ENCODE assay signal across 8 mouse cellular contexts in the genomic region with DNA sequence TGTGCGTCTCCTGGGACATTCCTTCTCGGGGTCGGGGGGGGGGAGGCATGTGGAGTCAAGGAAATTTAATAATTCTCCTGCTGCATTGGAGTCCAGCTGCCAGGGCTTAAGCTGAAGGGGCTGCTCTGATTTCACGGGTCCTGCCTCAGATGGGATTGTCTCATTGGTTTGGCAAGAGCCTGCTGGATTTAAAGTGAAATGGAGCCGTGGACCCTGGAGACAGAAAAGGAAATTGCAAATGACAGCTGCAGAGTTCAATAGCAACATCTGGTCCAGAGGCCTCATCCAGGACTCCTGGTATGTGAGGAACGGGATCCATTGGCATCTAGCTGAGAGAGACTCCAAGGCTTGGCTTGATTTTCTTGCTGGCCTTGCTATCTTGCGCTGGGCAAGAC.
DNase-seq lines count a peak whose midpoint lies in the region; ATAC-seq and TF ChIP-seq lines count a peak whose summit lies in the region.
"Had no signal": no experiment of that assay in that cellular context is flagged by ENCODE, and none has a peak within 500 bp of the region (broad histone marks: within the 10 kb centered on the region; RNA-seq: fewer than 3 reads in every experiment).

No protein-coding gene starts in this region.

- WGBS in midbrain, embryonic 11.5 days = 25% methylated on average over 7 of the region's 7 CpGs

- DNase-seq in heart, postnatal 25 days (ENCODE audit: low spot score) = peak; percentile 26
- DNase-seq in midbrain, embryonic 11.5 days (ENCODE audit: low spot score, missing footprints) = peak; percentile 92
- no peak for DNase-seq in cerebellum, adult 18-20 months
- DNase-seq in spleen, postnatal 14 days (ENCODE audit: low spot score in 2 of 2) = no peak
- no peak for DNase-seq in right cerebral cortex, postnatal 36 days (ENCODE audit: low spot score in 2 of 2)

- no peak overlapping the region for H3K4me2 ChIP-seq in midbrain, embryonic 11.5 days

- intact Hi-C loops in heart, postnatal 25 days (cut with DNase I) = loop anchor here (10.0 kb wide), 1 partner anchor 157 kb away; the partner anchor contains the start of genes Apaf1 and Ikbip

- H3K4me3 ChIP-seq in brown adipose tissue, adult 24 weeks (ENCODE audit: insufficient read depth, low read depth, low read length) = no peak overlapping the region
- no peak overlapping the region for H3K4me3 ChIP-seq in embryonic fibroblast, embryonic 13.5 days (ENCODE audit: insufficient read depth, low read length)
- no peak overlapping the region for H3K4me3 ChIP-seq in midbrain, embryonic 11.5 days (ENCODE audit: low read depth, low read length)

- no peak for TF ChIP-seq POLR2A in embryonic fibroblast, embryonic 13.5 days (IDR thresholded peaks at IDR 0.05; ENCODE audit: low read depth, low read length)

- no peaks in the 10 kb centered on the region for H3K36me3 ChIP-seq in midbrain, embryonic 11.5 days (ENCODE audit: control insufficient read depth, insufficient read depth, low read length)

- no peak overlapping the region for H3K9ac ChIP-seq in midbrain, embryonic 11.5 days (ENCODE audit: low read length)
- H3K9ac ChIP-seq: liver, embryonic 14.5 days had no signal

- peaks cover 14% of the 10 kb centered on the region for H3K4me1 ChIP-seq in brown adipose tissue, adult 24 weeks (ENCODE audit: control insufficient read depth, insufficient read depth, insufficient read length, low read length)
- peaks cover 24% of the 10 kb centered on the region for H3K4me1 ChIP-seq in embryonic fibroblast, embryonic 13.5 days (ENCODE audit: control insufficient read depth, insufficient read depth, low read length)
- H3K4me1 ChIP-seq in midbrain, embryonic 11.5 days (ENCODE audit: control insufficient read depth, insufficient read depth, low read length) = peaks cover 3% of the 10 kb centered on the region

- no peaks in the 10 kb centered on the region for H3K27me3 ChIP-seq in midbrain, embryonic 11.5 days (ENCODE audit: control insufficient read depth, insufficient read depth, low read length)

- H3K27ac ChIP-seq in brown adipose tissue, adult 24 weeks (replicated peaks; ENCODE audit: low read depth, low read length) = 0 out of 2 replicates have a peak overlapping the region, but pooled peaks have one; percentile 12
- peak overlapping the region; percentile 65 for H3K27ac ChIP-seq in embryonic fibroblast, embryonic 13.5 days (ENCODE audit: insufficient read depth, low read length)
- H3K27ac ChIP-seq in midbrain, embryonic 11.5 days (ENCODE audit: low read depth, low read length) = peak overlapping the region; percentile 22; the same call in 1 of the 2 replicates
- H3K27ac ChIP-seq: liver, embryonic 14.5 days had no signal

- TF ChIP-seq CTCF in embryonic fibroblast, embryonic 13.5 days (IDR thresholded peaks at IDR 0.05; ENCODE audit: borderline replicate concordance, insufficient read depth, low read length) = no peak

- ATAC-seq in midbrain, embryonic 11.5 days (ENCODE audit: low FRiP score) = peak; percentile 69

- H3K9me3 ChIP-seq in midbrain, embryonic 11.5 days (ENCODE audit: control insufficient read depth, low read length) = no peaks in the 10 kb centered on the region

Comparison
In these comparisons a context has a peak if more than half of its experiments do, and no peak if none do; other contexts are left out.
1. H3K27ac ChIP-seq: peak in every context shown above with its lines; median percentile 65 in embryonic fibroblast, embryonic 13.5 days; 22 in midbrain, embryonic 11.5 days; 12 in brown adipose tissue, adult 24 weeks.
2. DNase-seq: peak in heart, postnatal 25 days (single experiment) and midbrain, embryonic 11.5 days (single experiment); none in cerebellum, adult 18-20 months (0 of 2), spleen, postnatal 14 days (0 of 2) and right cerebral cortex, postnatal 36 days (0 of 2).